Comparison of ENCODE assay signal across 9 mouse cellular contexts in genomic region chr9:110725721-110726135, GRCm38 (mm10). TPM values are rescaled to one million over a fixed set of nuclear protein-coding genes. Genes with fewer than 3 reads are reported as not detected.
DNase-seq lines count a peak whose midpoint lies in the region; ATAC-seq and TF ChIP-seq lines count a peak whose summit lies in the region.
"Had no signal": no experiment of that assay in that cellular context is flagged by ENCODE, and none has a peak within 500 bp of the region (broad histone marks: within the 10 kb centered on the region; RNA-seq: fewer than 3 reads in every experiment).

No protein-coding gene starts in this region.

- H3ac ChIP-seq in C2C12 (ENCODE audit: control insufficient read depth, insufficient read length, low read depth) = no peak overlapping the region

- H3K4me3 ChIP-seq in heart, embryonic 13.5 days = no peak overlapping the region
- no peak overlapping the region for H3K4me3 ChIP-seq in C2C12 (ENCODE audit: insufficient read depth, poor library complexity, severe bottlenecking)
- no peak overlapping the region for H3K4me3 ChIP-seq in hindbrain, embryonic 14.5 days (replicated peaks; ENCODE audit: low read length)
- H3K4me3 ChIP-seq in limb, embryonic 13.5 days = no peak overlapping the region
- H3K4me3 ChIP-seq: liver, embryonic 15.5 days had no signal

- peaks cover 83% of the 10 kb centered on the region for H3K36me3 ChIP-seq in heart, embryonic 13.5 days
- H3K36me3 ChIP-seq in C2C12 (ENCODE audit: control insufficient read depth, insufficient read depth) = no peaks in the 10 kb centered on the region
- H3K36me3 ChIP-seq in hindbrain, embryonic 14.5 days (replicated peaks; ENCODE audit: control insufficient read depth, insufficient read depth) = no peaks in the 10 kb centered on the region
- H3K36me3 ChIP-seq in limb, embryonic 13.5 days = peaks cover 97% of the 10 kb centered on the region
- H3K36me3 ChIP-seq: liver, embryonic 15.5 days had no signal

- DNase-seq in heart, postnatal 36 days = no peak
- DNase-seq in cerebellum, postnatal 14 days = peak; percentile 50 to 72
- DNase-seq in hindbrain, embryonic 14.5 days (ENCODE audit: low spot score) = peak; percentile 58
- no peak for DNase-seq in natural killer cell, adult 2 months (ENCODE audit: low spot score in 2 of 2)
- DNase-seq in spleen, adult 12 weeks (ENCODE audit: low spot score) = no peak

- H3K79me2 ChIP-seq in C2C12 (ENCODE audit: control insufficient read depth, insufficient read depth) = no peaks in the 10 kb centered on the region

- WGBS in heart, embryonic 13.5 days = 26% methylated on average over 9 of the region's 9 CpGs
- 17% methylated on average over 9 of the region's 9 CpGs for WGBS in hindbrain, embryonic 14.5 days
- WGBS in limb, embryonic 13.5 days = 10% methylated on average over 9 of the region's 9 CpGs

- ATAC-seq in heart, embryonic 13.5 days (ENCODE audit: extremely low read depth, insufficient number of reproducible peaks, low FRiP score, low TSS enrichment) = no peak
- ATAC-seq in hindbrain, embryonic 14.5 days (ENCODE audit: low FRiP score) = peak; percentile 10; the same call in 1 of the 2 replicates
- ATAC-seq in limb, embryonic 13.5 days (ENCODE audit: low FRiP score, low read depth) = peak; percentile 33; the same call in 1 of the 2 replicates

- H3K27me3 ChIP-seq in heart, embryonic 13.5 days (replicated peaks) = peaks cover 16% of the 10 kb centered on the region
- H3K27me3 ChIP-seq in C2C12 (ENCODE audit: control insufficient read depth, insufficient read depth, insufficient read length) = no peaks in the 10 kb centered on the region
- H3K27me3 ChIP-seq in hindbrain, embryonic 14.5 days (ENCODE audit: control insufficient read depth, insufficient read depth, low read length) = peaks cover 18% of the 10 kb centered on the region
- peaks cover 41% of the 10 kb centered on the region for H3K27me3 ChIP-seq in limb, embryonic 13.5 days

- H3K4me2 ChIP-seq in heart, embryonic 13.5 days = no peak overlapping the region
- no peak overlapping the region for H3K4me2 ChIP-seq in hindbrain, embryonic 14.5 days (replicated peaks)
- H3K4me2 ChIP-seq in limb, embryonic 13.5 days (replicated peaks) = 0 out of 2 replicates have a peak overlapping the region, but pooled peaks have one; percentile 4
- H3K4me2 ChIP-seq: liver, embryonic 15.5 days had no signal

- peaks cover 27% of the 10 kb centered on the region for H3K4me1 ChIP-seq in heart, embryonic 13.5 days
- H3K4me1 ChIP-seq in hindbrain, embryonic 14.5 days (replicated peaks; ENCODE audit: control insufficient read depth, insufficient read depth, low read length) = peaks cover 19% of the 10 kb centered on the region; the same call in 1 of the 2 replicates
- H3K4me1 ChIP-seq in limb, embryonic 13.5 days = peaks cover 45% of the 10 kb centered on the region
- H3K4me1 ChIP-seq: liver, embryonic 15.5 days had no signal

- H3K9ac ChIP-seq in heart, embryonic 13.5 days = peak overlapping the region; percentile 45; the same call in 1 of the 2 replicates
- no peak overlapping the region; the same call in 1 of the 2 replicates for H3K9ac ChIP-seq in hindbrain, embryonic 14.5 days
- peak overlapping the region; percentile 13 for H3K9ac ChIP-seq in limb, embryonic 13.5 days
- H3K9ac ChIP-seq: liver, embryonic 15.5 days had no signal

- no peak for TF ChIP-seq CTCF in C2C12 (IDR thresholded peaks at IDR 0.05; ENCODE audit: control insufficient read depth, insufficient read depth, insufficient read length)

- H3K9me3 ChIP-seq in heart, embryonic 13.5 days = no peaks in the 10 kb centered on the region
- H3K9me3 ChIP-seq in hindbrain, embryonic 14.5 days (ENCODE audit: control insufficient read depth, low read length) = no peaks in the 10 kb centered on the region
- no peaks in the 10 kb centered on the region for H3K9me3 ChIP-seq in limb, embryonic 13.5 days
- H3K9me3 ChIP-seq: liver, embryonic 15.5 days had no signal

- H3K79me3 ChIP-seq in C2C12 (ENCODE audit: low read depth) = no peaks in the 10 kb centered on the region

- 0 out of 2 replicates have a peak overlapping the region, but pooled peaks have one; percentile 5 for H3K27ac ChIP-seq in heart, embryonic 13.5 days (replicated peaks)
- no peak overlapping the region for H3K27ac ChIP-seq in hindbrain, embryonic 14.5 days
- H3K27ac ChIP-seq in limb, embryonic 13.5 days = peak overlapping the region; percentile 22; the same call in 1 of the 2 replicates
- H3K27ac ChIP-seq: liver, embryonic 15.5 days had no signal

- intact Hi-C loops in heart, postnatal 36 days (cut with DNase I) = no loop called here

TF ChIP-seq in C2C12, 6 proteins besides CTCF, POLR2A, EP300 and RAD21:
- peak; percentile 76 for TF ChIP-seq MYOD1 (IDR thresholded peaks at IDR 0.05; ENCODE audit: control insufficient read depth, insufficient read length, low read depth)
- TF ChIP-seq FOSL1 (IDR thresholded peaks at IDR 0.05; ENCODE audit: insufficient read depth, low read length, poor library complexity, severe bottlenecking) = no peak
- no peak for TF ChIP-seq MAX (IDR thresholded peaks at IDR 0.05)
- TF ChIP-seq USF1 (IDR thresholded peaks at IDR 0.05; ENCODE audit: low read depth) = no peak
- no peak for TF ChIP-seq CEBPB (IDR thresholded peaks at IDR 0.05; ENCODE audit: low read depth)
- no peak for TF ChIP-seq MYOG (IDR thresholded peaks at IDR 0.05; ENCODE audit: control insufficient read depth, extremely low read depth, insufficient read length)
TF ChIP-seq in C2C12: peak in this region for 1.

RNA-seq across cellular contexts. Expression of gene Myl3, which starts 15.9 kb away (rescaled TPM):
- 3,771 and 4,285 TPM in 2 replicates for polyA plus RNA-seq in heart, embryonic 13.5 days (2015; fragmentation: Nextera tagmentation; extraction: Ambion mirVana)
- total RNA-seq in heart, postnatal 36 days (2021) = over 10,000 TPM; 10,942 to 11,353 TPM
- polyA plus RNA-seq in C2C12 (2012; fragmentation: generic; extraction: Trizol) = not detected
- polyA plus RNA-seq in hindbrain, embryonic 14.5 days (2014; fragmentation: Nextera tagmentation; extraction: Ambion mirVana) = 0.26 and 0.43 TPM in 2 replicates
- 3.5 and 4.8 TPM in 2 replicates for polyA plus RNA-seq in limb, embryonic 13.5 days (2015; fragmentation: Nextera tagmentation; extraction: Ambion mirVana)

RNA-seq across cellular contexts. Expression of gene Pth1r, which starts 21.2 kb away (rescaled TPM):
- 31.2 and 33.3 TPM in 2 replicates for polyA plus RNA-seq in heart, embryonic 13.5 days (2015; fragmentation: Nextera tagmentation; extraction: Ambion mirVana)
- total RNA-seq in heart, postnatal 36 days (2021) = 1 to 10 TPM; 6.5 to 6.6 TPM
- polyA plus RNA-seq in C2C12 (2012; fragmentation: generic; extraction: Trizol) = 0.12 TPM
- 10.1 and 12.8 TPM in 2 replicates for polyA plus RNA-seq in hindbrain, embryonic 14.5 days (2014; fragmentation: Nextera tagmentation; extraction: Ambion mirVana)
- polyA plus RNA-seq in limb, embryonic 13.5 days (2015; fragmentation: Nextera tagmentation; extraction: Ambion mirVana) = 91.1 and 97.7 TPM in 2 replicates

Comparison
In these comparisons a context has a peak if more than half of its experiments do, and no peak if none do; other contexts are left out.
1. DNase-seq: peak in cerebellum, postnatal 14 days (2 of 2) and hindbrain, embryonic 14.5 days (single experiment); none in heart, postnatal 36 days (0 of 2), natural killer cell, adult 2 months (0 of 2) and spleen, adult 12 weeks (single experiment).
2. RNA of gene Myl3, which starts 15.9 kb away (polyA plus RNA-seq): 3,771 to 4,285 TPM in heart, embryonic 13.5 days; 3.5 to 4.8 TPM in limb, embryonic 13.5 days, 0.26 to 0.43 TPM in hindbrain, embryonic 14.5 days and not detected in C2C12 (single experiment); every median in the first group is over 100 times any median in the second.